Mouse (Mus musculus) midbrain, embryonic 15.5 days (tissue): Measurements from ENCODE around the gene Bmper. TPM values are rescaled to one million over a fixed set of nuclear protein-coding genes. Genes with fewer than 3 reads are reported as not detected.

ENCODE experiments used
- ATAC-seq: fragments of 200-750 bp; cut with Nextera tagmentation; replicated peaks from 2 replicates; pipeline ENCODE4 v1.8.0; 2017; ENCODE audit warnings: moderate TSS enrichment
- H3K27ac ChIP-seq: fragments of 300-500 bp; sonication (generic); 2 replicates; pipeline ENCODE4 v1.5.1; 2015; ENCODE audit warnings: mild to moderate bottlenecking, inconsistent platforms
- H3K27me3 ChIP-seq: fragments of 300-500 bp; sonication (generic); replicated peaks from 2 replicates; pipeline ENCODE4 v1.6.1; 2015; ENCODE audit warnings: inconsistent platforms
- H3K36me3 ChIP-seq: fragments of 300-500 bp; sonication (generic); replicated peaks from 2 replicates; pipeline ENCODE4 v1.6.1; 2015; ENCODE audit warnings: inconsistent platforms
- H3K4me1 ChIP-seq: fragments of 300-500 bp; sonication (generic); 2 replicates; pipeline ENCODE4 v1.6.1; 2015; ENCODE audit warnings: inconsistent platforms
- H3K4me2 ChIP-seq: fragments of 300-500 bp; sonication (generic); 2 replicates; pipeline ENCODE4 v1.6.1; 2015; ENCODE audit warnings: inconsistent platforms, mild to moderate bottlenecking, moderate library complexity
- H3K4me3 ChIP-seq: fragments of 300-500 bp; sonication (generic); 2 replicates; pipeline ENCODE4 v1.5.1; 2015; ENCODE audit warnings: mild to moderate bottlenecking, inconsistent platforms
- H3K9ac ChIP-seq: fragments of 300-500 bp; sonication (generic); 2 replicates; pipeline ENCODE4 v1.6.1; 2015; ENCODE audit warnings: mild to moderate bottlenecking, inconsistent platforms
- H3K9me3 ChIP-seq: fragments of 300-500 bp; sonication (generic); 2 replicates; pipeline ENCODE4 v1.6.1; 2016; ENCODE audit warnings: inconsistent platforms
- WGBS: fragments of 180-500 bp; shearing (Covaris S2); methylation state at CpG from one replicate; pipeline ENCODE4 v1.1.7; 2015; ENCODE audit warnings: mixed read lengths; 5-methylcytosine and 5-hydroxymethylcytosine counted together
- polyA plus RNA-seq: library from polyadenylated mRNA; unstranded; fragments of >200 nt; fragmentation: Nextera tagmentation; extraction: Ambion mirVana; gene quantifications from 2 replicates; pipeline ENCODE4 v1.2.1, GENCODE M21; 2015

Gene Bmper
- polyA plus RNA-seq, 1 experiment from 2014 or later, result 7.1 TPM

GRCm38 (mm10) chr9:23269087-23269486 is 46.2 kb downstream of the Bmper start:
- no peaks in the 10 kb centered on the region for H3K9me3 ChIP-seq
- no peak overlapping the region for H3K4me3 ChIP-seq
- H3K27me3 ChIP-seq, result no peaks in the 10 kb centered on the region
- H3K4me1 ChIP-seq, result no peaks in the 10 kb centered on the region
- no peaks in the 10 kb centered on the region for H3K36me3 ChIP-seq
- H3K9ac ChIP-seq, result no peak overlapping the region
- WGBS, result 74% methylated on average over 2 of the region's 2 CpGs
- ATAC-seq, result no peak
- H3K27ac ChIP-seq, result no peak overlapping the region
- no peak overlapping the region for H3K4me2 ChIP-seq

GRCm38 (mm10) chr9:23276244-23276643 is 53.4 kb downstream of the Bmper start:
- H3K4me3 ChIP-seq, result no peak overlapping the region
- H3K36me3 ChIP-seq, result no peaks in the 10 kb centered on the region
- WGBS, result 90% methylated on average over 4 of the region's 4 CpGs
- H3K9me3 ChIP-seq, result no peaks in the 10 kb centered on the region
- no peak overlapping the region for H3K4me2 ChIP-seq
- no peak for ATAC-seq
- H3K27me3 ChIP-seq, result no peaks in the 10 kb centered on the region
- H3K27ac ChIP-seq, result no peak overlapping the region
- H3K9ac ChIP-seq, result no peak overlapping the region
- H3K4me1 ChIP-seq, result no peaks in the 10 kb centered on the region

- Histone ChIP-seq H3K4me2 (no peak overlapping the region), H3K4me1 (no peaks in the 10 kb centered on the region), H3K9ac (no peak overlapping the region), H3K27ac (no peak overlapping the region), H3K27me3 (no peaks in the 10 kb centered on the region), H3K36me3 (no peaks in the 10 kb centered on the region), H3K4me3 (no peak overlapping the region), H3K9me3 (no peaks in the 10 kb centered on the region)
- 92% methylated on average over 4 of the region's 4 CpGs for WGBS
- ATAC-seq, result no peak
These were observed 62.1 kb downstream of the Bmper start for GRCm38 (mm10) chr9:23284940-23285460.

DNA sequence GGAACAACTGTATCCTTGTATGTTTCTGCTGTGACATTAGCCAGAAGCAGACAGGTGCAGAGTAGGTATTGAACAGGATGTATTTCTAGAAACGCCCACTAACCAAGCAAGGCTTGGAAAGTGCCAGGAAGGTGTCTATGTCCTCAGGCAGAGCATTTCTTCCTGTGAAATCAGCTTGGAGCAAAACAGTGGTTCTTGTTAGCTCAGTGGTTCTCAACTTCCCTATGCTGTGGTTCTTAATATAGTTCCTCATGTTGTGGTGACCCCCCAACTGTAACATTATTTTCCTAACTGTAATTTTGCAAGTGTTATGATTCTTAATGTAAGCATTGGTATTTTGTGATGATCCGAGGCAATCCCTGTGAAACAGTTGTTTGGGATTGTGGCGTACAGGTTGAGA is 70.7 kb downstream of the Bmper start:
- Histone ChIP-seq H3K9me3 (no peaks in the 10 kb centered on the region), H3K36me3 (no peaks in the 10 kb centered on the region), H3K9ac (no peak overlapping the region), H3K4me1 (no peaks in the 10 kb centered on the region), H3K4me2 (no peak overlapping the region), H3K4me3 (no peak overlapping the region), H3K27me3 (no peaks in the 10 kb centered on the region), H3K27ac (no peak overlapping the region)
- no peak for ATAC-seq
- WGBS, result 94% methylated on average over 3 of the region's 3 CpGs

- Histone ChIP-seq H3K27me3 (no peaks in the 10 kb centered on the region), H3K4me1 (no peaks in the 10 kb centered on the region), H3K27ac (no peak overlapping the region), H3K36me3 (no peaks in the 10 kb centered on the region), H3K4me3 (no peak overlapping the region), H3K9me3 (no peaks in the 10 kb centered on the region), H3K4me2 (no peak overlapping the region), H3K9ac (no peak overlapping the region)
- WGBS, result 83% methylated on average over 6 of the region's 6 CpGs
- no peak for ATAC-seq
These were observed 72.7 kb downstream of the Bmper start for GRCm38 (mm10) chr9:23295569-23295968.

- Histone ChIP-seq H3K9ac (no peak overlapping the region), H3K4me1 (no peaks in the 10 kb centered on the region), H3K9me3 (no peaks in the 10 kb centered on the region), H3K27me3 (no peaks in the 10 kb centered on the region), H3K4me3 (no peak overlapping the region), H3K36me3 (no peaks in the 10 kb centered on the region), H3K27ac (no peak overlapping the region), H3K4me2 (no peak overlapping the region)
- 83% methylated on average over 8 of the region's 8 CpGs for WGBS
- no peak for ATAC-seq
These were observed 74.8 kb downstream of the Bmper start for GRCm38 (mm10) chr9:23297491-23298170.

DNA sequence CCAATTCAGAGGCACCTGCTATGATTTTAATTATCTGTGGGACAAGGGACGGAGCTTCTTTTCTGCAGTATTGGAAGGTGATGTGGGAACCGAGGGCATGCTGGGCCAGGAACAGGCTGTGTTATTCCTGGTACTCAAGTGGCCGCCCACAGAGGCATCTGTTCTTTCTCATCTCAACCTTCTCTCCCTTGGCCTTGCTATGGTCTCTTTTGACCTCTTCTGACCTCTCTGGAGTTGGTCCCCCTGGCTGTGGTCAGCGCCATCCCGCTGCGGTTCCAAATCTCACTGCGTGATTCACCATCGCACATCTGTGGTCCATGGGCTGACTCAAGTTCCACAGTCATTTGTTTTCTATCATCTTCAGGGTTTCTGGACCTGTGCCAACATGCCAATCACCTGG is 77.5 kb downstream of the Bmper start:
- Histone ChIP-seq H3K36me3 (no peaks in the 10 kb centered on the region), H3K27me3 (no peaks in the 10 kb centered on the region), H3K4me2 (no peak overlapping the region), H3K9me3 (no peaks in the 10 kb centered on the region), H3K4me3 (no peak overlapping the region), H3K9ac (no peak overlapping the region), H3K27ac (no peak overlapping the region), H3K4me1 (no peaks in the 10 kb centered on the region)
- 87% methylated on average over 8 of the region's 8 CpGs for WGBS
- ATAC-seq, result no peak

DNA sequence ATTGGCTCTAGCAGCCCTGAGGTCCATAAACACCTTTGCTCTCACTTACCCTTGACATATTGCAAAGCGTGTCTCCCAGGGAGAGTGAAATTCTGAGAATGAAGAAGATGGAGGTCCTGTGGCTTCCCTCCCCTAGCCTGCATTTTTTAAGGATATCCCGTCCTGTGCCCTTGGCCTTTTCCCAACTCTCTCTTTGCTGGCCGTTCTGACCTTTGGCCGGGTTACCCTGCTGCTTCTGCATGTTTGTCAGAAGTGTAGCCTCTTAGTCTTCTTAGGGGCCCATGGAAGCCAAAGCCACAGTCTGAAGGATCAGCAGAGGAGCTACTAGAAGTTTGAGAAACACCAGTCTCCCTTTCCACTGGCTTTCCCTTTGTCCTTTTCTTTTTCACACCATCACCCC is 82.8 kb downstream of the Bmper start:
- H3K4me1 ChIP-seq, result no peaks in the 10 kb centered on the region
- ATAC-seq, result no peak
- H3K27me3 ChIP-seq, result no peaks in the 10 kb centered on the region
- no peak overlapping the region for H3K27ac ChIP-seq
- no peaks in the 10 kb centered on the region for H3K36me3 ChIP-seq
- no peak overlapping the region for H3K4me2 ChIP-seq
- no peak overlapping the region for H3K4me3 ChIP-seq
- 79% methylated on average over 4 of the region's 4 CpGs for WGBS
- no peak overlapping the region for H3K9ac ChIP-seq
- H3K9me3 ChIP-seq, result no peaks in the 10 kb centered on the region

DNA sequence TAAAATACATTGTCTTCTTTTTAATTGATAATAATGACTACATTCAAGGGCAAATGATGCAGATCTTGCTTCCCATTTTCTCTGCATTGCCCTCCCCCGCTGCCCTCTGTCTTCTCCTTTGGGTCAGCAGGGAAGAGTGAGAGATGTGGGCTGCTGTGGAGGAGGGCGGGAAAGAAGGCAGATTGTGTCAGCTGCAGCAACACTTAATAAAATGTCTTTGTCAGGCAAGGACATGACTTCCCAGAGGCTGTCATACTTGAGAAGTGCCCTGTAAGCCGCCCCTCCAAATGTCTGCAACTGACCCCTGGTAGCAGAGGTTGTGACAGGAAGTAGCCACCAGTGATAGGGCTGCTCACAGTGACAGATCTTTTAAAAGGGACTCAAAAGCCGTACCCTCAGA is 83.3 kb downstream of the Bmper start:
- Histone ChIP-seq H3K27me3 (no peaks in the 10 kb centered on the region), H3K4me3 (no peak overlapping the region), H3K4me2 (no peak overlapping the region), H3K4me1 (no peaks in the 10 kb centered on the region), H3K9ac (no peak overlapping the region), H3K9me3 (no peaks in the 10 kb centered on the region), H3K27ac (no peak overlapping the region), H3K36me3 (no peaks in the 10 kb centered on the region)
- no peak for ATAC-seq
- 75% methylated on average over 4 of the region's 4 CpGs for WGBS

DNA sequence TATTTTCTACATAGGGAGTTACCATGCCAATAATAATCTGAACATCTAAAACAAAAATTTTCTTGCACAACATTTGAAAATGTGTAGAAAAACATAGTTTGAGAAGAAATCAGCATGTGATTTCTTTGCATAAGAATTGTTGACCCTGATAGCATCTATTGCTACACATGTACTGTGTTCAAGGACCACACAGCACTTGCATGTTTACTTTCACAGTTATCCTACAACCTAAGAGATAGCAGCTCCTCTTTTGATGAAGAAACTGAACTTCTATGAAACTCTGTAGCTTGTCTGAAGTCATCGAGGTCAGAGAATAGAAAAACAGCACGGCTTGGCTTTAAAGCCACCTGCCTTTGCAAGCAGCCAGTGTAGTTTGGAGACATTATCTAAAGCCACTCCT is 85.0 kb downstream of the Bmper start:
- 97% methylated on average over 2 of the region's 2 CpGs for WGBS
- Histone ChIP-seq H3K27ac (no peak overlapping the region), H3K4me1 (no peaks in the 10 kb centered on the region), H3K4me2 (no peak overlapping the region), H3K4me3 (no peak overlapping the region), H3K9ac (no peak overlapping the region), H3K9me3 (no peaks in the 10 kb centered on the region), H3K27me3 (no peaks in the 10 kb centered on the region), H3K36me3 (no peaks in the 10 kb centered on the region)
- ATAC-seq, result no peak

DNA sequence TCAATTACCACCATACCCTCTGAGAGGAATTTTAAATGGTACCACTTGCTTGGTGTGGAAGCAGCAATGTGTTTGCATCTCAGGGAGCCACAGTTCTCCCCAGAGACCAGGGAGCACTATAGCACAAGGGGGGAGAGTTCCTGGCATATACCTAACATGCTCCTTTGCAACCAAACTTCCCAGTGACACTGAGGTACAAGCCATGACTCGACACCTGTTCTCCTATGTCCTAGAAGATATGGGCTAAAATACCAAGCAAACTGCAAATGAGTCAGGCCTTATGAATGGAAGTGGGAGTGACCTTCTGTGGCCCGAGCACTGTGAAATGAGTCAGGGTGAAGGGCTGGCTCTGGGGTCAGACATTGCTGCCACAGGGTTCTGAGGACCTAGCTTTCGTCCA is 88.1 kb downstream of the Bmper start:
- H3K36me3 ChIP-seq, result no peaks in the 10 kb centered on the region
- no peak for ATAC-seq

GRCm38 (mm10) chr9:23311956-23312355 is 89.1 kb downstream of the Bmper start:
- Histone ChIP-seq H3K4me1 (no peaks in the 10 kb centered on the region), H3K27me3 (no peaks in the 10 kb centered on the region), H3K4me3 (no peak overlapping the region), H3K4me2 (no peak overlapping the region), H3K36me3 (no peaks in the 10 kb centered on the region), H3K9ac (no peak overlapping the region), H3K27ac (no peak overlapping the region), H3K9me3 (no peaks in the 10 kb centered on the region)
- no peak for ATAC-seq

More for the DNA sequence above, 88.1 kb downstream of the Bmper start:
- Histone ChIP-seq H3K4me3 (no peak overlapping the region), H3K9me3 (no peaks in the 10 kb centered on the region), H3K4me1 (no peaks in the 10 kb centered on the region), H3K27ac (no peak overlapping the region), H3K4me2 (no peak overlapping the region), H3K27me3 (no peaks in the 10 kb centered on the region), H3K9ac (no peak overlapping the region)
- WGBS, result 84% methylated on average over 3 of the region's 3 CpGs

DNA sequence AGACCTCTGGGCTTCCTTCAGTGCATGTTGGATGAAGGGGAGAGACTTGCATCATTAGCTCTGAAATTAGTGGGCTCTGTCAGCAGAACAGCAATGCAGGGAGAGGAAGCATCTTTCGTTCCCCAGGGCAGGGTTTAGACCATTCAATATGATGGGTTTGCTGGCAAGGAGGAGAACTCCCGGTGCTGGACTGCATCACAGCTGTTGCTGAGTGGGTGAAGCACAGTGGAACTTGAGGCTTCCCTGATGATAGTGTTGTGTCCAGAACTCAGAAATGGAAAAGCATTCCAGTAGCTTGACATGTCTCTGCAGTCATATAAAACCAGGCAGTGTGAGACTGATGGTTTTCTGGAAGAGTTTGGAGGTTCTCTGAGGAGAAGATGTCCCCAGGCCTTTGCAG is 90.0 kb downstream of the Bmper start:
- Histone ChIP-seq H3K9ac (no peak overlapping the region), H3K27ac (no peak overlapping the region), H3K9me3 (no peaks in the 10 kb centered on the region), H3K4me1 (no peaks in the 10 kb centered on the region), H3K27me3 (no peaks in the 10 kb centered on the region), H3K4me3 (no peak overlapping the region), H3K36me3 (no peaks in the 10 kb centered on the region), H3K4me2 (no peak overlapping the region)
- WGBS, result 80% methylated on average over 2 of the region's 2 CpGs
- ATAC-seq, result no peak
